Mouse (Mus musculus) CD4-positive helper T cell, adult 2 months (primary cell): ENCODE measurements at regions not wholly inside any gene's neighbourhood (a gene's known extent, or its start where the extent isn't known, plus 50 kb on each side); places are given as distances from the start of the nearest gene placed in this dataset.

Experiments
- DNase-seq: peaks from one replicate; pipeline ENCODE4 v3.0.0-alpha.2; 2012; ENCODE audit warnings: low read depth, missing footprints, low spot score

- no peak for DNase-seq
Measured at GRCm38 (mm10) chr6:50053086-50053485, 57.0 kb upstream of the Mpp6 start.

DNA sequence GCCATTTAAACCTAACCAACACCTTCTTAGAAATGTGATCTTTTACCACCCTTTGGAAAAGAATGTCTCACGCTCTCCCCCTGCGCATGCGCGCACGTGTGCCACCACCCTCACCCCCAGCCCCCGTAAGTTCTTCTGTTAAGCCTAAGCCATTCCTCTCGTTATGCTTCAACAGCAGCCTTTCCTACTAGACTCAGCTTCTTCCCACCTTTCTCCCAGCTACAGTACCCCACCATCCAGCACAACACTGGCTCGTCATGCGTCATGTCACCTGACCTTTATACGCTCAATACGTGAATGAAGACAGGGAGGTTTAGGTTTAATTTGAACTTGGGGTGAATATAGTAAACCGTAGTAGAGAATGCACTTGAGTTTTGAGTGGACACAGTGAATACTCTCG is 55.8 kb upstream of the Mpp6 start:
- no peak for DNase-seq

GRCm38 (mm10) chr6:50058596-50058995 is 51.4 kb upstream of the Mpp6 start:
- no peak for DNase-seq

GRCm38 (mm10) chr6:50059917-50060316 is 50.1 kb upstream of the Mpp6 start:
- no peak for DNase-seq
